Mouse (Mus musculus) thymus, adult 2 months (tissue): ENCODE measurements at regions not wholly inside any gene's neighbourhood (a gene's known extent, or its start where the extent isn't known, plus 50 kb on each side); places are given as distances from the start of the nearest gene placed in this dataset.

ENCODE experiments used
- CTCF ChIP-seq: fragments of 200-500 bp; IDR thresholded peaks from 2 replicates; pipeline ENCODE4 v1.5.1; 2012; ENCODE audit warnings: mild to moderate bottlenecking, control low read depth, low read length, moderate library complexity, borderline replicate concordance; ENCODE audit not compliant: control insufficient read depth, poor library complexity, insufficient read depth; ENCODE audit errors: extremely low read depth
- POLR2A ChIP-seq: fragments of 200-500 bp; IDR thresholded peaks from 2 replicates; pipeline ENCODE4 v1.6.1; 2012; ENCODE audit warnings: mild to moderate bottlenecking, low read length, control low read depth, moderate library complexity; ENCODE audit not compliant: control insufficient read depth, poor library complexity, insufficient read depth; ENCODE audit errors: extremely low read depth

DNA sequence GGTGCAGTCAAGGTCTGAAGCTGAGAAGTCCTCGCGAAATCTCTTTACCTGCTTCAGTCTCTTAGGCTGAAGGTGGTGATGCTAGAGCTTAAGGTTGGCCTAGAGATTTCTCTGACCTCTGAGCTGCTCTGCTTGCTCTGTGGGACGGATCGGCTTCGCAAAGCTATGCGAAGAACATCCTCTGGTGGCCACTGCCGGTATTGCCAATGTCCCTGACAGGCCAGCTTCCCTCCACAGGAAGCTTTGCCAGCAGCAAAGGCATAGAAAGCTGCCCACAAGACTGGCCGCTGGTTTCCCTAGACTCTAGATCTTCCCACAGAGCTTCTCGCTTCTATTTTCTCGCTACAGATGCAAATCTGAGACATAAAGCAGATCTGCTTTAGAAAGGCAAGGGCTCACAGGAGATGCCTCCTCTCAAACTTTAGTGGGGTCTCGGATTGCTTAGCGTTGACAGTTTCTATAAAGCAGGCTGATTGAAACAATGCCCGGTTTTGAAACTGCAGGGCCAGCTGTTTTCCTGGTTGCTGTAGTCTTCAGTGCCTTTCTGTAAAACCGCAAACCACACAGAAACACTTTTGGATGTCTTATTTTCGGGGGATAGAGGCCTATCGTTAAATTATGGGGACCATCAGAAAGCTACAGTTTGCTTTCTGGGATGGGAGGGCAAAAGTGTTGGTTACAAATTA is 153.7 kb downstream of the Car8 start:
- TF ChIP-seq CTCF (peak; percentile 91), POLR2A (no peak)
